Mouse (Mus musculus): ENCODE results near the gene Pradc1. TPM values are rescaled to one million over a fixed set of nuclear protein-coding genes. Genes with fewer than 3 reads are reported as not detected.
"Not testable (repeated sequence)": the region's sequence is repeated elsewhere in the genome, so short reads cannot be mapped to it uniquely, and the experiment has no call there.

Gene Pradc1
- polyA plus RNA-seq, 1 experiment, result 18.8 TPM

DNA sequence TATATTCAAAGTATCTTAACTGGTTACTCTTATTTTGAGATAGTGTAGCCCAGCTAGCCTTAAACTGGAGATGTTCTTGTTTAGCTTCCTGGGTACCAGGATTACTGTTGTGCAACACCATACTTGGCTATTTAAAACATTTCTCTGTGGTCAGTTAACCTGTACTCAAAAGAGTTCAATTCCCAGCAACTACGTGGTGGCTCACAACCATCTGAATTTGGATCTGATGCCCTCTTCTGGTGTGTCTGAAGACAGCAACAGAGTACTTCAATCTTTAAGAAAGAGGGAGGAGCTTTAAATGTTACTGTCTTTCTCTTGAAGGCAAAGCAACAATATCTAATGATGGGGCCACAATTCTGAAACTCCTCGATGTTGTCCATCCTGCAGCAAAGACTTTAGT is 7.9 kb upstream of the Pradc1 start:
- TF ChIP-seq FLI1 (IDR thresholded peaks at IDR 0.05; ENCODE audit: low read length), result no peak
- no peak for TF ChIP-seq GATA1 (IDR thresholded peaks at IDR 0.05; ENCODE audit: borderline replicate concordance, low read length)
- peaks cover 74% of the 10 kb centered on the region for H3K4me1 ChIP-seq
- no peaks in the 10 kb centered on the region for H3K9me3 ChIP-seq
- H3K27me3 ChIP-seq (replicated peaks), result no peaks in the 10 kb centered on the region
- H3K4me3 ChIP-seq (replicated peaks), result no peak overlapping the region
- H3K36me3 ChIP-seq (replicated peaks; ENCODE audit: low read length), result peaks cover 85% of the 10 kb centered on the region

DNA sequence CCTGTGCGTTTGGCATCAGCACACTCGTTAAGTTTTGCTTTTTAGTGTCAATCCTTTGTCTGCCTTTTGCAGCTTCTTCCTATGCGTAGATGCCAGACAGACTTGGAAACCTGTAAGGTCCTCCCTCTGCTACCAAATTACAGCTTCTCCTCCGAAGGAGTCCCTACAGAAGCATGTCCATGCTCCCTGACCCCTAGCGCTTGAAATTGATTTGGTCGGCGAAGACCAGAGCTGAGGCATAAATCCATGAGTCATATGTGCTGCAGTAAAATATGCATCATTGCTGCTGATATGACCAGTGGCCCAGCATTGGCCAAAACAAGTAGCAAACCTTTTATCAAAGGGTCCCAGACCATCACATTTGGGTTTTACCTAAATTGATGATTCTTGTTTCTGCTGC is 1.0 kb upstream of the Pradc1 start:
- peak overlapping the region; percentile 100 for H3K4me3 ChIP-seq (replicated peaks)
- no peaks in the 10 kb centered on the region for H3K9me3 ChIP-seq
- TF ChIP-seq FLI1 (IDR thresholded peaks at IDR 0.05; ENCODE audit: low read length) (no peak), GATA1 (IDR thresholded peaks at IDR 0.05; ENCODE audit: borderline replicate concordance, low read length) (no peak)
- H3K36me3 ChIP-seq (replicated peaks; ENCODE audit: low read length), result peaks cover 30% of the 10 kb centered on the region
- H3K27me3 ChIP-seq (replicated peaks), result no peaks in the 10 kb centered on the region
- peaks cover 62% of the 10 kb centered on the region for H3K4me1 ChIP-seq

- peaks cover 59% of the 10 kb centered on the region for H3K4me1 ChIP-seq
- H3K9me3 ChIP-seq, result no peaks in the 10 kb centered on the region
- no peaks in the 10 kb centered on the region for H3K27me3 ChIP-seq (replicated peaks)
- peak overlapping the region; percentile 100 for H3K4me3 ChIP-seq (replicated peaks)
- TF ChIP-seq FLI1 (IDR thresholded peaks at IDR 0.05; ENCODE audit: low read length) (no peak), GATA1 (IDR thresholded peaks at IDR 0.05; ENCODE audit: borderline replicate concordance, low read length) (no peak)
- H3K36me3 ChIP-seq (replicated peaks; ENCODE audit: low read length), result peaks cover 30% of the 10 kb centered on the region
Measured at GRCm38 (mm10) chr6:85452411-85452665, 568 bp upstream of the Pradc1 start.

- no peaks in the 10 kb centered on the region for H3K9me3 ChIP-seq
- H3K27me3 ChIP-seq (replicated peaks), result no peaks in the 10 kb centered on the region
- peaks cover 32% of the 10 kb centered on the region for H3K36me3 ChIP-seq (replicated peaks; ENCODE audit: low read length)
- TF ChIP-seq GATA1 (IDR thresholded peaks at IDR 0.05; ENCODE audit: borderline replicate concordance, low read length), result no peak
- TF ChIP-seq FLI1 (IDR thresholded peaks at IDR 0.05; ENCODE audit: low read length), result no peak; the same call in 1 of the 2 replicates
- peak within 1 kb of the TSS; percentile 100 for H3K4me3 ChIP-seq (replicated peaks)
- peaks cover 49% of the 10 kb centered on the region for H3K4me1 ChIP-seq
Measured at GRCm38 (mm10) chr6:85450697-85451663, 790 bp downstream of the Pradc1 start, which contains the start of gene Cct7. TSS of gene Cct7 (plus strand) at chr6:85451514.

GRCm38 (mm10) chr6:85450140-85450539 is 1.6 kb downstream of the Pradc1 start:
- not testable (repeated sequence) for H3K9me3 ChIP-seq; H3K27me3 ChIP-seq (replicated peaks)
- H3K4me3 ChIP-seq (replicated peaks), result peak overlapping the region; percentile 100
- peaks cover 43% of the 10 kb centered on the region for H3K4me1 ChIP-seq
- peaks cover 38% of the 10 kb centered on the region for H3K36me3 ChIP-seq (replicated peaks; ENCODE audit: low read length)

GRCm38 (mm10) chr6:85447351-85447750 is 4.4 kb downstream of the Pradc1 start:
- Histone ChIP-seq H3K9me3 (no peaks in the 10 kb centered on the region), H3K36me3 (replicated peaks; ENCODE audit: low read length) (peaks cover 56% of the 10 kb centered on the region)

GRCm38 (mm10) chr6:85445286-85445685 is 6.5 kb downstream of the Pradc1 start:
- Histone ChIP-seq H3K4me1 (peaks cover 31% of the 10 kb centered on the region), H3K36me3 (replicated peaks; ENCODE audit: low read length) (peaks cover 76% of the 10 kb centered on the region), H3K9me3 (no peaks in the 10 kb centered on the region), H3K27me3 (replicated peaks) (no peaks in the 10 kb centered on the region), H3K4me3 (replicated peaks) (no peak overlapping the region)
- TF ChIP-seq GATA1 (IDR thresholded peaks at IDR 0.05; ENCODE audit: borderline replicate concordance, low read length) (no peak), FLI1 (IDR thresholded peaks at IDR 0.05; ENCODE audit: low read length) (no peak)

More at GRCm38 (mm10) chr6:85447351-85447750, 4.4 kb downstream of the Pradc1 start:
- Histone ChIP-seq H3K4me3 (replicated peaks) (no peak overlapping the region), H3K27me3 (replicated peaks) (no peaks in the 10 kb centered on the region), H3K4me1 (peaks cover 39% of the 10 kb centered on the region)
- TF ChIP-seq GATA1 (IDR thresholded peaks at IDR 0.05; ENCODE audit: borderline replicate concordance, low read length) (no peak), FLI1 (IDR thresholded peaks at IDR 0.05; ENCODE audit: low read length) (no peak)

- Histone ChIP-seq H3K27me3 (replicated peaks) (no peaks in the 10 kb centered on the region), H3K9me3 (no peaks in the 10 kb centered on the region), H3K4me3 (replicated peaks) (no peak overlapping the region), H3K36me3 (replicated peaks; ENCODE audit: low read length) (peaks cover 85% of the 10 kb centered on the region), H3K4me1 (peaks cover 31% of the 10 kb centered on the region)
- TF ChIP-seq FLI1 (IDR thresholded peaks at IDR 0.05; ENCODE audit: low read length) (no peak), GATA1 (IDR thresholded peaks at IDR 0.05; ENCODE audit: borderline replicate concordance, low read length) (no peak)
Measured at GRCm38 (mm10) chr6:85444266-85444965, 7.4 kb downstream of the Pradc1 start.

DNA sequence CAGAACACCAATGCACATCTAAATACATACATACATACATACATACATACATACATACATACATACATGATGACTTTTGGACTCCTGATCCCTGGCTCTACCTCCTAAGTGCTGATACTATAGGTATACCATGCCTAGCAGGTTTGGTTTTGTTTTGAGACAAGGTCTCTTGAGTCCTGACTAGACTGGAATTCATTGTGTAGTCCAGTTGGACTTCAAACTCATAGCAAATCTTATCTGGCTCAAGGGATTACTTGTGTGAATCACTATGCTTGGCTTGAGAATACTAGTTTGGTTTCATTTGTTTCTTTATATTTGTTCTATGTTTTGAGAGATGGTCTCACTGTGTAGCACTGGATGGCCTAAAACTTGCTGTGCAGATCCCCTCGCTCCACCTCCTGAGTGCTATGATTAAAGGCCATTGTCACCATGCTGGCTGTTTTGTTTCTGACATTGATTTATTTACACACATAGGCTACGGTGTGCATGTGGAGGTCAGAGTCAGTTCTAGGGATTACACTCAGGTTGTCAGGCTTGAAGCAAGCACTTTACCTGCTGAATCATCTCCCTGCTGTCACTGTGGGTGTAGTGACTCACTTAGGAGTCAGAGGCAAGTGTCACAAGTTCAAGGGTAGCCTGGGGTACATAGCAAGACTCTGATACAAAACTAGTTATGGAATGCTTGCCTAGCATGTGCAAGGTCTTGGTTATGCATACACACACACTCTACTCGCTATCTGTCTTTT is 8.1 kb downstream of the Pradc1 start:
- no peak overlapping the region for H3K4me3 ChIP-seq (replicated peaks)
- peaks cover 31% of the 10 kb centered on the region for H3K4me1 ChIP-seq
- peaks cover 1% of the 10 kb centered on the region for H3K27me3 ChIP-seq (replicated peaks)
- H3K36me3 ChIP-seq (replicated peaks; ENCODE audit: low read length), result peaks cover 90% of the 10 kb centered on the region
- no peak for TF ChIP-seq GATA1 (IDR thresholded peaks at IDR 0.05; ENCODE audit: borderline replicate concordance, low read length)
- no peak for TF ChIP-seq FLI1 (IDR thresholded peaks at IDR 0.05; ENCODE audit: low read length)
- H3K9me3 ChIP-seq, result 0 out of 2 replicates have a peak, but pooled peaks cover 6% of the 10 kb centered on the region
